Mouse (Mus musculus) heart, embryonic 13.5 days (tissue): ENCODE data around the gene Scn8a. TPM values are rescaled to one million over a fixed set of nuclear protein-coding genes. Genes with fewer than 3 reads are reported as not detected.

Experiments
- ATAC-seq: fragments of 200-750 bp; cut with Nextera tagmentation; 2 replicates; pipeline ENCODE4 v1.8.0; 2017; ENCODE audit warnings: moderate TSS enrichment; ENCODE audit not compliant: insufficient number of reproducible peaks, low FRiP score, low TSS enrichment; ENCODE audit errors: extremely low read depth
- H3K27ac ChIP-seq: fragments of 300-500 bp; sonication (generic); replicated peaks from 2 replicates; pipeline ENCODE4 v1.5.1; 2015; ENCODE audit warnings: moderate library complexity, mild to moderate bottlenecking, inconsistent platforms
- H3K27me3 ChIP-seq: fragments of 300-500 bp; sonication (generic); replicated peaks from 2 replicates; pipeline ENCODE4 v1.6.1; 2015; ENCODE audit warnings: mild to moderate bottlenecking, inconsistent platforms
- H3K36me3 ChIP-seq: fragments of 300-500 bp; sonication (generic); 2 replicates; pipeline ENCODE4 v1.6.1; 2015; ENCODE audit warnings: mild to moderate bottlenecking, inconsistent platforms
- H3K4me1 ChIP-seq: fragments of 300-500 bp; sonication (generic); 2 replicates; pipeline ENCODE4 v1.6.1; 2015; ENCODE audit warnings: inconsistent platforms
- H3K4me2 ChIP-seq: fragments of 300-500 bp; sonication (generic); 2 replicates; pipeline ENCODE4 v1.6.1; 2015; ENCODE audit warnings: inconsistent platforms, mild to moderate bottlenecking, moderate library complexity
- H3K4me3 ChIP-seq: fragments of 300-500 bp; sonication (generic); 2 replicates; pipeline ENCODE4 v1.5.1; 2015; ENCODE audit warnings: moderate library complexity, mild to moderate bottlenecking, inconsistent platforms
- H3K9ac ChIP-seq: fragments of 300-500 bp; sonication (generic); 2 replicates; pipeline ENCODE4 v1.6.1; 2015; ENCODE audit warnings: inconsistent platforms, mild to moderate bottlenecking, moderate library complexity
- H3K9me3 ChIP-seq: fragments of 300-500 bp; sonication (generic); 2 replicates; pipeline ENCODE4 v1.6.1; 2016; ENCODE audit warnings: inconsistent platforms
- WGBS: fragments of 180-500 bp; shearing (Covaris S2); methylation state at CpG from one replicate; pipeline ENCODE4 v1.1.7; 2015; ENCODE audit warnings: mixed read lengths; 5-methylcytosine and 5-hydroxymethylcytosine counted together
- polyA plus RNA-seq: library from polyadenylated mRNA; unstranded; fragments of >200 nt; fragmentation: Nextera tagmentation; extraction: Ambion mirVana; gene quantifications from 2 replicates; pipeline ENCODE4 v1.2.1, GENCODE M21; 2015

Gene Scn8a
- polyA plus RNA-seq, 1 experiment from 2014 or later = 0.88 TPM

GRCm38 (mm10) chr15:100879073-100879472 lies 9.4 kb downstream of the Scn8a start:
- no peak for ATAC-seq
- no peaks in the 10 kb centered on the region for H3K4me1 ChIP-seq

GRCm38 (mm10) chr15:100881385-100881784 lies 11.7 kb downstream of the Scn8a start:
- H3K4me2 ChIP-seq = no peak overlapping the region
- H3K36me3 ChIP-seq = no peaks in the 10 kb centered on the region
- H3K27ac ChIP-seq = no peak overlapping the region
- no peak overlapping the region for H3K4me3 ChIP-seq
- H3K4me1 ChIP-seq = no peaks in the 10 kb centered on the region
- 55% methylated on average over 5 of the region's 5 CpGs for WGBS
- no peak overlapping the region for H3K9ac ChIP-seq
- peaks cover 39% of the 10 kb centered on the region for H3K27me3 ChIP-seq
- no peaks in the 10 kb centered on the region for H3K9me3 ChIP-seq
- no peak for ATAC-seq

More at GRCm38 (mm10) chr15:100879073-100879472, 9.4 kb downstream of the Scn8a start:
- H3K27me3 ChIP-seq = peaks cover 58% of the 10 kb centered on the region
- H3K27ac ChIP-seq = no peak overlapping the region
- no peaks in the 10 kb centered on the region for H3K36me3 ChIP-seq
- no peak overlapping the region for H3K4me3 ChIP-seq
- no peak overlapping the region for H3K4me2 ChIP-seq
- no peak overlapping the region for H3K9ac ChIP-seq
- WGBS = 59% methylated on average over 15 of the region's 15 CpGs
- no peaks in the 10 kb centered on the region for H3K9me3 ChIP-seq

GRCm38 (mm10) chr15:100884481-100884880 lies 14.8 kb downstream of the Scn8a start:
- Histone ChIP-seq H3K9me3 (no peaks in the 10 kb centered on the region), H3K36me3 (no peaks in the 10 kb centered on the region), H3K4me3 (no peak overlapping the region), H3K27ac (no peak overlapping the region), H3K27me3 (peaks cover 16% of the 10 kb centered on the region), H3K9ac (no peak overlapping the region), H3K4me2 (no peak overlapping the region), H3K4me1 (no peaks in the 10 kb centered on the region)
- 79% methylated on average over 6 of the region's 6 CpGs for WGBS
- ATAC-seq = no peak

- H3K27me3 ChIP-seq = no peaks in the 10 kb centered on the region
- H3K4me1 ChIP-seq = no peaks in the 10 kb centered on the region
- H3K4me2 ChIP-seq = no peak overlapping the region
- peaks cover 15% of the 10 kb centered on the region for H3K9me3 ChIP-seq
- 64% methylated on average over 13 of the region's 13 CpGs for WGBS
- no peak for ATAC-seq
- H3K36me3 ChIP-seq = no peaks in the 10 kb centered on the region
- H3K9ac ChIP-seq = no peak overlapping the region
- no peak overlapping the region for H3K27ac ChIP-seq
- no peak overlapping the region for H3K4me3 ChIP-seq
These were observed 22.3 kb downstream of the Scn8a start for GRCm38 (mm10) chr15:100891962-100892361.

- no peak overlapping the region for H3K27ac ChIP-seq
- H3K36me3 ChIP-seq = no peaks in the 10 kb centered on the region
- WGBS = 97% methylated on average over 23 of the region's 23 CpGs
- H3K9ac ChIP-seq = no peak overlapping the region
- no peaks in the 10 kb centered on the region for H3K27me3 ChIP-seq
- no peaks in the 10 kb centered on the region for H3K4me1 ChIP-seq
- H3K9me3 ChIP-seq = peaks cover 15% of the 10 kb centered on the region
- no peak for ATAC-seq
- H3K4me3 ChIP-seq = no peak overlapping the region
- no peak overlapping the region for H3K4me2 ChIP-seq
These were observed 26.8 kb downstream of the Scn8a start for GRCm38 (mm10) chr15:100896502-100896901.

- no peak for ATAC-seq
- Histone ChIP-seq H3K27ac (no peak overlapping the region), H3K36me3 (no peaks in the 10 kb centered on the region), H3K9ac (no peak overlapping the region), H3K9me3 (no peaks in the 10 kb centered on the region; the same call in 1 of the 2 replicates), H3K4me3 (no peak overlapping the region), H3K4me1 (no peaks in the 10 kb centered on the region), H3K4me2 (no peak overlapping the region), H3K27me3 (no peaks in the 10 kb centered on the region)
- 70% methylated on average over 9 of the region's 9 CpGs for WGBS
These were observed 34.2 kb downstream of the Scn8a start for GRCm38 (mm10) chr15:100903811-100904210.

GRCm38 (mm10) chr15:100905006-100905405 lies 35.3 kb downstream of the Scn8a start:
- ATAC-seq = no peak
- no peaks in the 10 kb centered on the region for H3K9me3 ChIP-seq
- no peak overlapping the region for H3K4me2 ChIP-seq
- no peaks in the 10 kb centered on the region for H3K4me1 ChIP-seq
- 16% methylated on average over 2 of the region's 2 CpGs for WGBS
- no peaks in the 10 kb centered on the region for H3K36me3 ChIP-seq
- H3K27me3 ChIP-seq = no peaks in the 10 kb centered on the region
- H3K27ac ChIP-seq = no peak overlapping the region
- H3K9ac ChIP-seq = no peak overlapping the region
- H3K4me3 ChIP-seq = no peak overlapping the region

GRCm38 (mm10) chr15:100905751-100906150 lies 36.1 kb downstream of the Scn8a start:
- H3K27ac ChIP-seq = no peak overlapping the region
- no peak overlapping the region for H3K4me3 ChIP-seq
- H3K4me1 ChIP-seq = no peaks in the 10 kb centered on the region
- H3K27me3 ChIP-seq = no peaks in the 10 kb centered on the region
- H3K9me3 ChIP-seq = no peaks in the 10 kb centered on the region
- no peak overlapping the region for H3K9ac ChIP-seq
- WGBS = 65% methylated on average over 8 of the region's 8 CpGs
- H3K36me3 ChIP-seq = no peaks in the 10 kb centered on the region
- H3K4me2 ChIP-seq = no peak overlapping the region
- ATAC-seq = no peak

- no peak for ATAC-seq
- no peak overlapping the region for H3K4me2 ChIP-seq
- H3K27me3 ChIP-seq = peaks cover 11% of the 10 kb centered on the region
- no peak overlapping the region for H3K4me3 ChIP-seq
- H3K9me3 ChIP-seq = no peaks in the 10 kb centered on the region
- no peak overlapping the region for H3K27ac ChIP-seq
- H3K36me3 ChIP-seq = no peaks in the 10 kb centered on the region
- no peaks in the 10 kb centered on the region for H3K4me1 ChIP-seq
- 52% methylated on average over 3 of the region's 3 CpGs for WGBS
- no peak overlapping the region for H3K9ac ChIP-seq
These were observed 39.2 kb downstream of the Scn8a start for GRCm38 (mm10) chr15:100908817-100909216.

GRCm38 (mm10) chr15:100909734-100910163 lies 40.1 kb downstream of the Scn8a start:
- Histone ChIP-seq H3K4me3 (no peak overlapping the region), H3K36me3 (no peaks in the 10 kb centered on the region), H3K27me3 (peaks cover 11% of the 10 kb centered on the region), H3K9ac (no peak overlapping the region), H3K4me2 (no peak overlapping the region), H3K4me1 (peaks cover 3% of the 10 kb centered on the region), H3K27ac (no peak overlapping the region), H3K9me3 (no peaks in the 10 kb centered on the region)
- ATAC-seq = no peak
- 38% methylated on average over 3 of the region's 3 CpGs for WGBS

GRCm38 (mm10) chr15:100910381-100910841 lies 40.8 kb downstream of the Scn8a start:
- Histone ChIP-seq H3K36me3 (no peaks in the 10 kb centered on the region), H3K27ac (no peak overlapping the region), H3K9ac (no peak overlapping the region), H3K27me3 (peaks cover 18% of the 10 kb centered on the region), H3K4me3 (no peak overlapping the region), H3K4me2 (no peak overlapping the region), H3K9me3 (no peaks in the 10 kb centered on the region), H3K4me1 (peaks cover 6% of the 10 kb centered on the region)
- WGBS = 54% methylated on average over 10 of the region's 10 CpGs
- ATAC-seq = no peak

- Histone ChIP-seq H3K27me3 (peaks cover 23% of the 10 kb centered on the region), H3K4me3 (no peak overlapping the region), H3K9ac (no peak overlapping the region), H3K4me2 (no peak overlapping the region), H3K27ac (no peak overlapping the region), H3K9me3 (no peaks in the 10 kb centered on the region), H3K36me3 (no peaks in the 10 kb centered on the region), H3K4me1 (peaks cover 6% of the 10 kb centered on the region)
- WGBS = 79% methylated on average over 3 of the region's 3 CpGs
- no peak for ATAC-seq
These were observed 43.1 kb downstream of the Scn8a start for GRCm38 (mm10) chr15:100912676-100913266.
